Mouse (Mus musculus): Measurements from ENCODE around the gene Ulk3.

DNA sequence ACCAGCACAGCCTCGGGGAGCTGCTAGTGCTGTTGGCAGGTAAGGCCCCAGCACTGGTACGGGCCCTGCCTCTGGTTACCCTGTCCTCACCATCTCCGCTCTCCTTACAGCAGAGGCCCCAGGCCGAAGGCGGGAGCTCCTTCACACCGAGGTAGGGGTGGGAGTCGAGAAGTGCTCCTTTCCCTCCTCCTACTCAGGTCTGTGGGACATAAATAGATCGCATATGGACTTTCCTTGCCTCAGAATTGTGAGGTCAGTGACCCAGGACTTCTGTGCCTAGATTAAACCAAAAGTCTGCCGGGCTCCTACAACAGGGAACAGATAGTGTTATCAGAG is 4.9 kb downstream of the Ulk3 start:
- TF ChIP-seq CTCF (IDR thresholded peaks at IDR 0.05; ENCODE audit: low read depth, low read length) (no peak), POLR2A (IDR thresholded peaks at IDR 0.05; ENCODE audit: insufficient read depth, low read length) (no peak)
